Mouse (Mus musculus): ENCODE measurements around the gene Fto. TPM values are rescaled to one million over a fixed set of nuclear protein-coding genes. Genes with fewer than 3 reads are reported as not detected.

Gene Fto
- total and polyA plus RNA-seq, 2 experiments from 2014 or later: 41.1 to 50.6 TPM

DNA sequence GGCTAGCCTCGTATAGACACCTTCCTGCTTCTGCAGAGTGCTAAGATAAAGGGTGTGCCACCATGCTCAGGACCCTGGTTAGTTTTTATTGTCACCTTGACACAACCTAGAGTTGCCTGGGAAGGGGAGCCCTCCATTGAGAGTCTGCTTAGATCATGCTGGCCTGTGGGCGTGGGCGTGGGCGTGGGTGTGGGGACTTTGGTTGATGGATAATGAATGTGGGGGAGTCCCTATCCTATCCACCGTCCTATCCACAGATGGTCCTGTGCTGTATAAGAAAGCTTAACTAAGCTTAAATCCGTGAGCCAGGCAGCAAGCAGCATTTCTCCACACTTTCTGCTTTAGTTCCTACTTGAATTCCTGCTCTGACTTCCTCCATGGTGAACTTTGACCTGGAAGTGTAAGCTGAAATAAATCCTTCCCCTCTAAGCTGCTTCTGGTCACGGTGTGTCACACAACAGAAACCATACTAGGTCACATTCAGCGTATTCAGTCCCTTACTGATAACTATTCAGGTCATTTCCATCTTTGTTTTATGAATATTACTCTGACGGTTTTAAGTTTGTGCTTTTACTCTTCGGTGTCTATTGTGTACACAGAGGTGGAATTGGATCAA is 112.0 kb downstream of the Fto start:
- TF ChIP-seq EP300 (IDR thresholded peaks at IDR 0.05; ENCODE audit: low read depth): no peak
- no peak for TF ChIP-seq CTCF (IDR thresholded peaks at IDR 0.05; ENCODE audit: low read depth)
- no peak for ATAC-seq (ENCODE audit: insufficient read depth, low read depth)
- H3K27ac ChIP-seq (ENCODE audit: low read depth): no peak overlapping the region
- no peak for DNase-seq (ENCODE audit: low spot score)
- 78% methylated on average over 10 of the region's 10 CpGs for WGBS
- H3K4me1 ChIP-seq (ENCODE audit: control insufficient read depth, insufficient read depth): peaks cover 11% of the 10 kb centered on the region
- no peak overlapping the region for H3K4me3 ChIP-seq (ENCODE audit: low read depth, low read length)
- H3K9ac ChIP-seq (replicated peaks; ENCODE audit: low read depth, low read length): no peak overlapping the region
- H3K27me3 ChIP-seq (ENCODE audit: control insufficient read depth, insufficient read depth, low read length): no peaks in the 10 kb centered on the region
- H3K36me3 ChIP-seq (replicated peaks; ENCODE audit: control insufficient read depth, insufficient read depth, low read length): no peaks in the 10 kb centered on the region; the same call in 1 of the 2 replicates
- H3K9me3 ChIP-seq (replicated peaks; ENCODE audit: control insufficient read depth, low read length): no peaks in the 10 kb centered on the region
- no peak overlapping the region for H3K4me2 ChIP-seq (ENCODE audit: low read depth, low read length)

DNA sequence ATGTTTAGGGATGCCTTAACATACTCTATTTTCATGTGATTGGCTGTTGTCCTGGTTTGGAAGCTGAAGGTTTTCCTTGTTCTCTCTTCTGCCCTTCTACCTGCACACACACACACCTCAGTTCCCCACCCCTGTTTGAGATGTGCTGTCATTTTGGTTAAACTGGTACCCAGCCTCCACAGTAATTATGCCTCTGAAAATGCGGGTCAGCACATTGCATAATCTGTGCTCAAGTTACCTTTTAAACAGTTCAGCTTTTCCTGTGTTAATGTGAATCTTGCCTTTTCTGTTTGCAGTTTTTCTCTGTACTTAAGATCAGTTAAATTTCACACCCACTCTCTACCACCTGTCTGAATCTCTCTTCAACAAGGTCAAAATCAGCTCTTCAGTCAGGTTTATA is 113.2 kb downstream of the Fto start:
- TF ChIP-seq CTCF (IDR thresholded peaks at IDR 0.05; ENCODE audit: low read depth): no peak
- no peak for TF ChIP-seq EP300 (IDR thresholded peaks at IDR 0.05; ENCODE audit: low read depth)

DNA sequence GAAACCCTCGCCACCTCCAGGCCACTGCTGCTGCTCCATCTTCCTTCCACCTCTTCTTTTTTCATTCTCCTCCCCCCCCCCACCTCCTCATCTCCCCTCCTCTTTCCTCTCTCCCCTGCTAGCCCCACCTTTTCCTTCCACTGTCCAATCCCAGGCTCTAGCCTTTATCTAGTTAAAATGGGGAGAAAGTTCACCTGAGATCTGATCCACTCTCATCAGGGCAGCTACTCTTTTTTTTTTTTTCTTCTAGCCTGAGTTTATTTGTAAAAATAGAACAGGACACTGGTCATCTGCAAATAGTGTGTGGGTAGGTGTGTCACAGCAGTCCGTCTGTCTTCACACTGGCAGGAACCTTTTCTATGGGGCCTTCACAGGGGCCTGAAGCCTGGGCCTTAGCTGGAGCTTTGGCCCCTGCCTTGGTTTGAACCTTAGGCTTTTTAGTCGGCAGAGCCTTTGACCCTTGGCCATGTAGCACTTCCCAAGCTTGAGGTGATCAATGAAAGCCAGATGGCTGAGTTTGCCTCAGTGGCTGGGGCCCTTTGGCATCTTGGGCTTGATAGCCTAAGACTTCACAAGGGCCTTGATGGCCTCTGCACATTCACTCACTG is 117.1 kb downstream of the Fto start:
- Histone ChIP-seq H3K27ac (ENCODE audit: low read depth) (no peak overlapping the region), H3K27me3 (ENCODE audit: control insufficient read depth, insufficient read depth, low read length) (no peaks in the 10 kb centered on the region), H3K36me3 (replicated peaks; ENCODE audit: control insufficient read depth, insufficient read depth, low read length) (no peaks in the 10 kb centered on the region; the same call in 1 of the 2 replicates), H3K4me3 (ENCODE audit: low read depth, low read length) (no peak overlapping the region), H3K4me2 (ENCODE audit: low read depth, low read length) (no peak overlapping the region), H3K9me3 (replicated peaks; ENCODE audit: control insufficient read depth, low read length) (0 out of 2 replicates have a peak, but pooled peaks cover 4% of the 10 kb centered on the region), H3K4me1 (ENCODE audit: control insufficient read depth, insufficient read depth) (no peaks in the 10 kb centered on the region), H3K9ac (replicated peaks; ENCODE audit: low read depth, low read length) (no peak overlapping the region)
- DNase-seq (ENCODE audit: low spot score) (no peak), ATAC-seq (ENCODE audit: insufficient read depth, low read depth) (no peak)
- TF ChIP-seq CTCF (IDR thresholded peaks at IDR 0.05; ENCODE audit: low read depth) (no peak), EP300 (IDR thresholded peaks at IDR 0.05; ENCODE audit: low read depth) (no peak)
- 84% methylated on average over 3 of the region's 3 CpGs for WGBS

More for the DNA sequence above, 113.2 kb downstream of the Fto start:
- H3K9me3 ChIP-seq (replicated peaks; ENCODE audit: control insufficient read depth, low read length): no peaks in the 10 kb centered on the region
- H3K27ac ChIP-seq (ENCODE audit: low read depth): no peak overlapping the region
- DNase-seq (ENCODE audit: low spot score) (no peak), ATAC-seq (ENCODE audit: insufficient read depth, low read depth) (no peak)
- H3K27me3 ChIP-seq (ENCODE audit: control insufficient read depth, insufficient read depth, low read length): no peaks in the 10 kb centered on the region
- no peak overlapping the region for H3K4me3 ChIP-seq (ENCODE audit: low read depth, low read length)
- H3K9ac ChIP-seq (replicated peaks; ENCODE audit: low read depth, low read length): no peak overlapping the region
- peaks cover 11% of the 10 kb centered on the region for H3K4me1 ChIP-seq (ENCODE audit: control insufficient read depth, insufficient read depth)
- 86% methylated on average over 1 of the region's 1 CpGs for WGBS
- H3K36me3 ChIP-seq (replicated peaks; ENCODE audit: control insufficient read depth, insufficient read depth, low read length): no peaks in the 10 kb centered on the region; the same call in 1 of the 2 replicates
- no peak overlapping the region for H3K4me2 ChIP-seq (ENCODE audit: low read depth, low read length)

DNA sequence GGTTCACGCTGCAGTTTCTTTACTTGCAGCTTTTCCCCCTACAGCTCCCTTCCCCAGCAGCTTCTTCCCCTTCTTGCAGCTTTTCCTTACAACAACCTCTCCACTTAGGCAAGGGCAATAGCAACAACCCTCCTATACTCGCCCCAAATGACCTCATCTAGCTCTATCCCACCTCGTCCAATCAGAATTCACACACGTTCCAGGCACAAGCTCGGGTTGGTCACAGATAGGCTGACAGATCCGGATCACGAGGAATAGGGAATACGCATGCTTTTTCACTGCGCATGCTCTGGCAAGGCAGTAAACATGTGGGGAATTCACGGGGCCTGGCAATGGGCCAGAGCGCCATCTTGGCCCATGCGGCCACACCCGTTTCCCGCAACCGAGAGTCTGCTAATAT is 122.7 kb downstream of the Fto start:
- Histone ChIP-seq H3K4me3 (ENCODE audit: low read depth, low read length) (no peak overlapping the region), H3K9me3 (replicated peaks; ENCODE audit: control insufficient read depth, low read length) (0 out of 2 replicates have a peak, but pooled peaks cover 4% of the 10 kb centered on the region), H3K27ac (ENCODE audit: low read depth) (no peak overlapping the region), H3K27me3 (ENCODE audit: control insufficient read depth, insufficient read depth, low read length) (no peaks in the 10 kb centered on the region), H3K36me3 (replicated peaks; ENCODE audit: control insufficient read depth, insufficient read depth, low read length) (no peaks in the 10 kb centered on the region; the same call in 1 of the 2 replicates), H3K4me1 (ENCODE audit: control insufficient read depth, insufficient read depth) (no peaks in the 10 kb centered on the region), H3K4me2 (ENCODE audit: low read depth, low read length) (no peak overlapping the region), H3K9ac (replicated peaks; ENCODE audit: low read depth, low read length) (no peak overlapping the region)
- WGBS: 96% methylated on average over 15 of the region's 15 CpGs
- DNase-seq (ENCODE audit: low spot score): no peak
- no peak for ATAC-seq (ENCODE audit: insufficient read depth, low read depth)
- TF ChIP-seq CTCF (IDR thresholded peaks at IDR 0.05; ENCODE audit: low read depth): no peak
- TF ChIP-seq EP300 (IDR thresholded peaks at IDR 0.05; ENCODE audit: low read depth): no peak

DNA sequence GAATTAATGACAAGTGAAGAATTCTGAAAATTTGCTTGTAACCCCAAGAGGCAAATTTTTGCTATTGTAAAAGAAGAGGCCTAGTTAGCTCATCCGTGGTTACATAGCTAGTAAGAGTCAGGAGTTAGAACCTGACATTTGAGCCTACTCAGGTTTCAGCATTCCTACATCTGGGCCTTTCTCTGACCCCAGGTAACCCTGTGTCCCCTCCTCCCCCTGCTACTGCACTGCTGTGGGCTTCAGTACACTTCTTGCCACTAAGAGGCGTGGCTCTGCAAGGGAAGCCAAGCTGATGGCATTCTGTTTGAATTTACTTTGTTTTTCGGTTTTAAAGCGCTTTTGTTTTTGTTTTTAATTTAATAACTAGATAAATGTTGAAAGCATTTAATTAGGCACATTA is 130.6 kb downstream of the Fto start:
- no peaks in the 10 kb centered on the region for H3K36me3 ChIP-seq (replicated peaks; ENCODE audit: control insufficient read depth, insufficient read depth, low read length)
- TF ChIP-seq EP300 (IDR thresholded peaks at IDR 0.05; ENCODE audit: low read depth): no peak
- no peak for TF ChIP-seq CTCF (IDR thresholded peaks at IDR 0.05; ENCODE audit: low read depth)
- H3K27me3 ChIP-seq (ENCODE audit: control insufficient read depth, insufficient read depth, low read length): no peaks in the 10 kb centered on the region
- no peak overlapping the region for H3K4me3 ChIP-seq (ENCODE audit: low read depth, low read length)
- ATAC-seq (ENCODE audit: insufficient read depth, low read depth) (no peak), DNase-seq (ENCODE audit: low spot score) (no peak)
- WGBS: 69% methylated on average over 4 of the region's 4 CpGs
- H3K9ac ChIP-seq (replicated peaks; ENCODE audit: low read depth, low read length): no peak overlapping the region
- H3K4me1 ChIP-seq (ENCODE audit: control insufficient read depth, insufficient read depth): no peaks in the 10 kb centered on the region
- no peak overlapping the region for H3K4me2 ChIP-seq (ENCODE audit: low read depth, low read length)
- no peak overlapping the region for H3K27ac ChIP-seq (ENCODE audit: low read depth)
- no peaks in the 10 kb centered on the region for H3K9me3 ChIP-seq (replicated peaks; ENCODE audit: control insufficient read depth, low read length)
